Mouse (Mus musculus): ENCODE data around the gene Nat9. TPM values are rescaled to one million over a fixed set of nuclear protein-coding genes. Genes with fewer than 3 reads are reported as not detected.

Nat9 gene
- 40.2 and 52.1 TPM in 2 replicates for polyA plus RNA-seq (2012; rRNA removed)

DNA sequence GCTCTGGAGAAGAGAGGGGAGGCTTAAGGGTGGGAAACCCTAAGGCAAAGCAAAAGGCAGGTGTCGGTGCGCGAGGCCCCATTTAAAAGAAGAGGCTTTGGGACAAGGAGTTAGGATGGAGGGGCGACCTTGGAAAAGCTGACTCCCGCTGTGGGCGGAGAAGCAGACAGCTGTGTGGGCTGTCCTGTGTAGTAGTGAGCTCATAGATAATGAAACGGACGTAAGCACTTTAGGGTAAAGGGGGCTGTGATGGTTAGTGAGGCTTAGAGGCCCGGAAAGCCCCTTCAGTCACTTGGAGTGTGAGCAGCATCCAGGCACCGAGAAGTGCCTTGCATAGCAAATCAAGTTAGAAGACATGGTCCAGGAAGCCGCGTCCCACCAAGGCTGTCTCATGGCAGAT lies at the start of gene Nat9:
Gene Nat9 (minus strand): TSS at position 167 of the 400 bp plus-strand sequence.

DNA sequence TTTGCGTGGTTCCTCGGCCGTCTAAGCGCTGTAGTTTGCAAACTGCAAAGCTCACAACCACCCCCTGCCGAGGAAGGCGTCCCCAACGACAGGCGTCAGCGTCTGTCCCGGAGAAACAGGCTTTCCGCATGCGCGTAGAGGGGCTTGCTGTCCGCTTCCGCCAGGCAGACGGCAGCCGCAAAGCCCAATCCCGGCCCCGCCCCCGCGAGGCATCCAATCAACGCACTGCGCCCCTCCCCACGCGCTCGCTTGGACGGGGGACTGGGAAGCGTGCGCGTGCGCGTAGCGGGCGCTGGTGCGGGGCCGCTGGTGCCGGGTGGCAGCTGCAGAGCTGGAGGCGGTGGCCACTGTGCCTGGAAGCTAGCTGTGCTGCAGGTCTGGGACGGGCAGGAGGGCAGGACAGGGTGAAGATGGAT lies 427 bp downstream of the Nat9 start, which contains the start of gene Tmem104:
Gene Tmem104 (plus strand): TSS at position 264 of the 416 bp plus-strand sequence.

GRCm38 (mm10) chr11:115162832-115163480 lies 24.7 kb downstream of the Nat9 start, which contains the start of gene Slc9a3r1:
Gene Slc9a3r1 (plus strand): TSS chr11:115163341.

GRCm38 (mm10) chr11:115133800-115134199 lies 53.9 kb downstream of the Nat9 start, which contains the start of gene Cd300lf:
Gene Cd300lf (minus strand): TSS chr11:115133992.

Other genes with a start within 250 kb of the Nat9 start
- 0.36 TPM in 1 of 2 replicates, not detected in the other for gene Cd300c, start 218.7 kb downstream of the Nat9 start, polyA plus RNA-seq (2012; rRNA removed)
- gene Cd300ld, start 197.9 kb downstream of the Nat9 start, polyA plus RNA-seq (2012; rRNA removed) = 1.3 and 1.7 TPM in 2 replicates
- 4.0 and 5.3 TPM in 2 replicates for gene Cd300c2, start 186.0 kb downstream of the Nat9 start, polyA plus RNA-seq (2012; rRNA removed)
- gene Cd300ld2, start 171.7 kb downstream of the Nat9 start, polyA plus RNA-seq (2012; rRNA removed) = 0.28 TPM in 1 of 2 replicates, not detected in the other
- gene Cd300ld4, start 160.8 kb downstream of the Nat9 start, polyA plus RNA-seq (2012; rRNA removed) = 1.4 and 1.7 TPM in 2 replicates
- 0.68 and 1.7 TPM in 2 replicates for gene Cd300ld5, start 150.1 kb downstream of the Nat9 start, polyA plus RNA-seq (2012; rRNA removed)
- gene Cd300ld3, start 139.4 kb downstream of the Nat9 start, polyA plus RNA-seq (2012; rRNA removed) = 12.6 and 13.7 TPM in 2 replicates
- 0.25 and 0.31 TPM in 2 replicates for gene Cd300e, start 125.7 kb downstream of the Nat9 start, polyA plus RNA-seq (2012; rRNA removed)
- gene Rab37, start 96.4 kb downstream of the Nat9 start, polyA plus RNA-seq (2012; rRNA removed) = 2.0 and 2.7 TPM in 2 replicates
- gene Cd300lf, start 53.9 kb downstream of the Nat9 start, polyA plus RNA-seq (2012; rRNA removed) = 1.3 and 1.5 TPM in 2 replicates
- 62.3 and 69.3 TPM in 2 replicates for gene Slc9a3r1, start 24.5 kb downstream of the Nat9 start, polyA plus RNA-seq (2012; rRNA removed)
- 25.3 and 25.6 TPM in 2 replicates for gene Tmem104, start 372 bp downstream of the Nat9 start, polyA plus RNA-seq (2012; rRNA removed)
- gene Grin2c, start 79.4 kb upstream of the Nat9 start, polyA plus RNA-seq (2012; rRNA removed) = 14.8 and 16.5 TPM in 2 replicates
- gene Fdxr, start 89.2 kb upstream of the Nat9 start, polyA plus RNA-seq (2012; rRNA removed) = 341 and 408 TPM in 2 replicates
- gene Fads6, start 109.8 kb upstream of the Nat9 start, polyA plus RNA-seq (2012; rRNA removed) = 45.9 and 48.3 TPM in 2 replicates
- 0.07 and 0.10 TPM in 2 replicates for gene Otop2, start 119.3 kb upstream of the Nat9 start, polyA plus RNA-seq (2012; rRNA removed)
- gene Ush1g, start 134.2 kb upstream of the Nat9 start, polyA plus RNA-seq (2012; rRNA removed) = 9.8 and 10.6 TPM in 2 replicates
- not detected in 2 replicates for gene Otop3, start 146.9 kb upstream of the Nat9 start, polyA plus RNA-seq (2012; rRNA removed)
- 20.6 and 25.5 TPM in 2 replicates for gene Hid1, start 179.9 kb upstream of the Nat9 start, polyA plus RNA-seq (2012; rRNA removed)
- gene Cdr2l, start 194.1 kb upstream of the Nat9 start, polyA plus RNA-seq (2012; rRNA removed) = 38.3 and 39.4 TPM in 2 replicates
- gene Mrpl58, start 215.9 kb upstream of the Nat9 start, polyA plus RNA-seq (2012; rRNA removed) = 82.6 and 93.1 TPM in 2 replicates
- gene Atp5h, start 232.1 kb upstream of the Nat9 start, polyA plus RNA-seq (2012; rRNA removed) = 25.6 and 65.5 TPM in 2 replicates
- 37.4 and 39.1 TPM in 2 replicates for gene Kctd2, start 232.3 kb upstream of the Nat9 start, polyA plus RNA-seq (2012; rRNA removed)